Mouse (Mus musculus) thymus, adult 2 months (tissue): ENCODE measurements around the gene Nt5c3b.

Experiments used
- CTCF ChIP-seq: fragments of 200-500 bp; IDR thresholded peaks from 2 replicates; pipeline ENCODE4 v1.5.1; 2012; ENCODE audit warnings: mild to moderate bottlenecking, control low read depth, low read length, moderate library complexity, borderline replicate concordance; ENCODE audit not compliant: control insufficient read depth, poor library complexity, insufficient read depth; ENCODE audit errors: extremely low read depth
- POLR2A ChIP-seq: fragments of 200-500 bp; IDR thresholded peaks from 2 replicates; pipeline ENCODE4 v1.6.1; 2012; ENCODE audit warnings: mild to moderate bottlenecking, low read length, control low read depth, moderate library complexity; ENCODE audit not compliant: control insufficient read depth, poor library complexity, insufficient read depth; ENCODE audit errors: extremely low read depth

- TF ChIP-seq POLR2A, result no peak
- no peak for TF ChIP-seq CTCF
Measured at GRCm38 (mm10) chr11:100479152-100479551, 37.5 kb upstream of the Nt5c3b start.
